Mouse (Mus musculus): Measurements from ENCODE around the gene Gm29427.

The Gm29427 gene

GRCm38 (mm10) chr1:130732706-130733658 lies 17.4 kb upstream of the Gm29427 start:
- in situ Hi-C loops (cut with MboI, MseI) = no loop called here

GRCm38 (mm10) chr1:130731741-130732337 lies 16.2 kb upstream of the Gm29427 start, which contains the start of gene AA986860:
AA986860 (plus strand) TSS chr1:130731976.
- in situ Hi-C loops (cut with MboI, MseI) = no loop called here

DNA sequence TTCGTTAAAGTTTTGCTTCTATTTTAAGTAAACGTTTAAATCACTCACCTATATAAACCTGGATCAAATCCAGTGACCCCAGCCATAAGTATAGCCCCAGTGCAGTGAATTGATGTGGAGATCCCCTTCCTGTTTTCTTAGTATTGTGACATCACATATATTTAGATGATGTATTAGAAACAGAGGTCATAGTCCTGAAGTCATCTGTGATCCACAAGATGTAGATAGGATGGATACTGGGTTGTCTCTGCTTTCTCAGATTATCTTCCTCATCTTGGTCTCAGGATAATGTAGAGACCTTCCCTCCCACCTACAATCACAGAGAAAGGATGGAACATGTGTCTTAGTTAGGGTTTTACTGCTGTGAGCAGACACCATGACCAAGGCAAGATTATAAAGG lies 13.6 kb upstream of the Gm29427 start, which contains the start of gene Pfkfb2:
Gene Pfkfb2, minus strand, starts transcription at position 101 of the 400 bp plus-strand sequence.
- in situ Hi-C loops (cut with MboI, MseI) = no loop called here

- in situ Hi-C loops (cut with MboI, MseI) = no loop called here
Observed at GRCm38 (mm10) chr1:130728708-130729107, 13.1 kb upstream of the Gm29427 start.

DNA sequence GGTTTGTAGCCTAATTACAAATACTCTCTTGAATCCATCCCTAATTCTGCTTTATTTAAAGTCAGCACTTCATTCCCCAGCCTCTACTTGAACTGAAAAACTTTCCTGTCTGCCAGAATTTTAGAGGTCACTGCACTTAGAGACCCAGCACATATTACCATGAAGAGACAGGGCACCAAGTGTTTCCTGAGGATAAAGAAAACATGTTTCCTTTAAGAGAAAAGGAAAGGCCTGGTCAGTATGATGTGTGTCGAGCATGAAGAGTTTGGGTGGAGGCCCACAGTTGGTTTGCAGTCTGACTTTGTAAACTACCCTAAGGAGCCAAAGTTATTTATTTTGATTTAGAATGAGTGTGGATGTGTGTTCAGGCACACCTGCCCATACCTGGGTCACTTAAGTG lies 12.5 kb upstream of the Gm29427 start:
- in situ Hi-C loops (cut with MboI, MseI) = no loop called here

GRCm38 (mm10) chr1:130726396-130726795 lies 10.8 kb upstream of the Gm29427 start:
- in situ Hi-C loops (cut with MboI, MseI) = no loop called here

GRCm38 (mm10) chr1:130724206-130724605 lies 8.6 kb upstream of the Gm29427 start:
- in situ Hi-C loops (cut with MboI, MseI) = no loop called here

DNA sequence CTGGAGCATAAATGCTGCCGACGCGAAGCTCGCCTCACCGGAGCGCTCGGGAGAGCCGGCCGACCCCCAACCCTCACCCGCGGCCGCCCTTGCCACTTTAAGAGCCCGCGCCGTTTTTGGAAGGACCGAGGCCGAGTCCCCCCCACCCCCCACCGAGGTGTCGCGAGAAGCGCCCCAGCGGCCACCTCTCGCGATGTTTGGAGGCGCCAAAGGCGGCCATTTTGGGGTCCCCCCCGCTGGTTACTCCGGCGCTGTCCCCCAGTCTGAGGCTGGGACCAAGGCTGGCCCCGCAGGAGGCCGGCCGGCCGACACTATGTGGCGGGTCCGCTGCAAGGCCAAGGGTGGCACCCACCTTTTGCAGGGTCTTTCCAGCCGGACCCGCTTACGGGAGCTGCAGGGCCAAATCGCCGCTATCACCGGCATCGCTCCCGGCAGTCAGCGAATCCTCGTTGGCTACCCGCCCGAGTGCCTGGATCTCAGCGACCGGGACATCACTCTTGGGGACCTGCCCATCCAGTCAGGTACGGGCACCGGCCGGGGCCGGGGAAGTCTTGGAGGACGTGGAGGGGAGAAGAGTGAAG lies 1.8 kb upstream of the Gm29427 start, which contains the start of gene Yod1:
Gene Yod1, plus strand, starts transcription at position 37 of the 581 bp plus-strand sequence.
- in situ Hi-C loops (cut with MboI, MseI) = no loop called here

DNA sequence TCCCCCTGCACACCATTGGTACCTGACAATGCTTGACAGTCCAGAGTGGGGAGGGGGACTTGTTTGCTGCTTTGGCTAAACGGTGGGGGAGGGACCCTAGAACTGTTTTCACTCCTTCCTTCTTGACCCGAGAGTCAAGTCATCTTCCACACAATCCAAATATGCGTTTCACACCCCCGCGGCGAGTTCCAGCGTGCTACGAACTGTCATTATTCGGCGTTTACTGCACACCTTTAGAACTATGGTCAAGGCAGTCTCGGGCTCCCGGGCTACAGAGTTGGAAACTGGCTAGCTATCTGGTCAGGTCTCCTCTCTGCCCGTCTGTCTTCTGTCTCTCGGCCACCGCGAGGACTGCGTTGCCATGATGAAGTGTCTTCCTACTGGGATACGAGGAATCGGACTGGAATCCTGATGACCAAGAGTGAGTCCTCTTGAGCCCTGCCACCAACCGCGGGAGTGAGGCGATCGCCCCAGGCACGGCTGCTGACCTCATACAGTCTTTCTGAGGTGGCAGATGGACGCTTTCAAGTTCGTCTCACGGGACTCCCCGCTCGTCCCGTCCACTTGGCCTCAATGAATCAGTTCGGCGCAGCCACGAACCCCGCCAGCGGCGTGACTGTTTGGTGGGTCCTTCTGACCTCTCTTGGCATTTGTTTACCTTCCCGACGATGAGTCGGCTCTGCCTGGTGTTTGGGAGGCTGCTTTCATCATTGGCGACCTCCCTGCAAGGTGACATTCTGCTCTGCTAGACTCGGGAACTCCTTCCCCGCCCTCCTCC lies 1.1 kb upstream of the Gm29427 start:
- in situ Hi-C loops (cut with MboI, MseI) = no loop called here

- in situ Hi-C loops (cut with MboI, MseI) = no loop called here
Observed at GRCm38 (mm10) chr1:130716218-130716512, 566 bp upstream of the Gm29427 start.

GRCm38 (mm10) chr1:130714046-130714445 lies 1.6 kb downstream of the Gm29427 start:
- in situ Hi-C loops (cut with MboI, MseI) = no loop called here

DNA sequence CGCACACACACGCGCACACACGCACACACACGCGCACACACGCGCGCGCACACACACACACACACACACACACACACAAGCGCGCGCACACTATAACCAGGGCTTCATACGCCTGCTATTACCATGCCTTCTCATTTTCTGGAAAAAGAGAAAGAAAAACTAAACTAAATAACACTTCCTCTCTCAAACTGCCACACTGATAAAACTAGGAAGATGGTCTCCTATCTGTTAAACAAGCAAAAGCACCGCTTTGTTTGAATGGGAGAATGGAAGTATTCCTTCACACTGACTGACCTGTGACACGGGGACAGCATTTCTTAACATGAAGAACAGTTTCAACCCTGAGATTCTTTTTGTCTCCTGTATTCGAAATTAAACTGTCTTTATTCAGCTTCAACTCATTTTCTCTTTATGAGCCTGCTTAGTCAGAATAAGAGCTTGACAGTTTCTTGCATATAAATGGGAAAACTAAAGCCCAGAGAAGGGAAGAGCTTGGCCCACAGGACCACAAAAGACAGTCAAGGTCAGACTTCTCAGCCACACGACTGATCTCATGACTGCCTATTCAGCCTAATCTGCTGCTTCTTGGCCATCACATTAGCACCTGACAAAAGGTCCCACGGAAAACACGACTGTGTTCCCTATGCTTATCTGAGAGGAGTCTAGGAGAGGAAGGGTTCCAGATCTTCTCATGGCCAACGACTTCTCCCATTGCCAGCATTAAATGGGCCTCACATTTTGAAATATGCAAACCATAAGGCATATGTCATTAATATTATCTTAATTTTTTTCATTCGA lies 5.1 kb downstream of the Gm29427 start:
- in situ Hi-C loops (cut with MboI, MseI) = no loop called here

- in situ Hi-C loops (cut with MboI, MseI) = no loop called here
Observed at GRCm38 (mm10) chr1:130703613-130704012, 12.0 kb downstream of the Gm29427 start.

DNA sequence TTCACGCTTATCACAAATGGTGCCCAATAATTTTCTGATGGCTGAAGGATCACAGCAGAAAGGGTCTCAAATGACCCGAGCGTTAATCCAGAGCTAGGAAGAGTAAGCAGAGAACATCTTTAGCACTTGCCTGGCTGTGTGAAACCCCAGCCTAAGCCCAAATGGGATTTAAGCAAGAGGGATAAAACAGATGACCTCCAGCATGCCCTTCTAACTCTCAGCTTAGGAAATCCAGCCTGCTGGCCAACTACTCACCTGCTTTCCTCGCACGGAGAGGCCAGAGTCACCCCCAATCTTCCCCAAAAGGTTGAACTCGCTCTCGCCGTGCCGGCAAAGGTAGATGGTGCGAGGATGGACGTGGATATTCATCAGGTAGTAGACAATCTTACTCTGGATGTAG lies 13.6 kb downstream of the Gm29427 start:
- in situ Hi-C loops (cut with MboI, MseI) = no loop called here

- in situ Hi-C loops (cut with MboI, MseI) = no loop called here
Observed at GRCm38 (mm10) chr1:130699937-130700633, 15.5 kb downstream of the Gm29427 start.

GRCm38 (mm10) chr1:130698601-130699000 lies 17.0 kb downstream of the Gm29427 start:
- in situ Hi-C loops (cut with MboI, MseI) = no loop called here

- in situ Hi-C loops (cut with MboI, MseI) = loop anchor here (5.0 kb wide), 1 partner anchor 93 kb away; no protein-coding TSS in a partner anchor
Observed at GRCm38 (mm10) chr1:130683905-130684304, 31.7 kb downstream of the Gm29427 start.

- in situ Hi-C loops (cut with MboI, MseI) = loop anchor here (5.0 kb wide), 1 partner anchor 95 kb away; no protein-coding TSS in a partner anchor
Observed at GRCm38 (mm10) chr1:130681656-130682413, 33.8 kb downstream of the Gm29427 start.

GRCm38 (mm10) chr1:130681075-130681474 lies 34.5 kb downstream of the Gm29427 start:
- in situ Hi-C loops (cut with MboI, MseI) = loop anchor here (5.0 kb wide), 1 partner anchor 96 kb away; no protein-coding TSS in a partner anchor

Measured in T-helper 1 cell (primary cell).